ENCODE assay signal across 14 mouse cellular contexts in the genomic region with DNA sequence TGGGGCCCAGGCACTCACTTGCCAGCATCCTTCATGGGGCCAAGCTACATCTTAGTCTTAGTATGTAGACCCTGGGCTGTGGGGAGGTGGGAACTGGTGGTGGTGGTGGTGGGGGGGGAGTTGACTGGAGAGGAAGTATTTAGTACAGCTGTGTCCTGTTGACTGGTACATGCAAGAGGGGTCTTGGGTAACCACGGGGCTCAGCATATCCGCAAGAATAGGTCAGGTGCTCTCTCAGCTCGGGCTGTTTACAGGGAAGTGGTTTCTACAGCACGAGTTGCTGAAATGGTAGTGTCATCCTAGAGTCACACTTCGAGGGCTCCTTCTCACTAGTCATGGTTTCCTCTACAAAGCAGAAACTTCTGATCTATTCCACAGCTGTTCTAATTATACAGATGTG. TPM values are rescaled to one million over a fixed set of nuclear protein-coding genes. Genes with fewer than 3 reads are reported as not detected.
DNase-seq lines count a peak whose midpoint lies in the region; ATAC-seq lines count a peak whose summit lies in the region.
"Had no signal": no experiment of that assay in that cellular context is flagged by ENCODE, and none has a peak within 500 bp of the region (broad histone marks: within the 10 kb centered on the region; RNA-seq: fewer than 3 reads in every experiment).

No protein-coding gene starts in this region.

- 0% methylated on average over 5 of the region's 5 CpGs for WGBS in macrophage (ENCODE audit: missing documents)

- peak overlapping the region; percentile 97 for H3K27ac ChIP-seq in macrophage
- H3K27ac ChIP-seq: forebrain, embryonic 13.5 days; heart, adult 2 months had no signal

- DNase-seq in CD8-positive naive resting alpha-beta T cell, adult 2 months (ENCODE audit: low read depth in 2 of 2, low spot score in 2 of 2): peak; percentile 50 to 65
- peak; percentile 49 to 68 for DNase-seq in spleen, postnatal 4 days (ENCODE audit: low spot score in 2 of 2)
- DNase-seq in right cerebral cortex, postnatal 4 days: no peak
- DNase-seq in kidney, adult 11 months: no peak
- DNase-seq in layer of hippocampus, adult 18-20 months (ENCODE audit: low spot score in 2 of 2): no peak
- no peak for DNase-seq in urinary bladder, postnatal 4 days (ENCODE audit: low spot score in 2 of 2)
- DNase-seq: heart, adult 2 months had no signal

- H3K36me3 ChIP-seq in macrophage (ENCODE audit: inconsistent target): no peaks in the 10 kb centered on the region

- H3K4me3 ChIP-seq in macrophage (ENCODE audit: inconsistent target): no peak overlapping the region
- H3K4me3 ChIP-seq: forebrain, embryonic 13.5 days; heart, adult 2 months had no signal

- H3K79me2 ChIP-seq in macrophage (ENCODE audit: inconsistent target): no peaks in the 10 kb centered on the region

- peak; percentile 92 for ATAC-seq in granulocyte monocyte progenitor cell, adult 5-6 weeks (replicated peaks; ENCODE audit: poor library complexity, severe bottlenecking)
- ATAC-seq: forebrain, embryonic 13.5 days; hindbrain, embryonic 16.5 days had no signal

RNA-seq across cellular contexts. Expression of gene Rpl9-ps1, which starts 5.3 kb away (rescaled TPM):
- total RNA-seq in granulocyte monocyte progenitor cell, adult 5-6 weeks (2014; fragmentation: Nextera tagmentation): not detected in 2 replicates
- total RNA-seq in granulocyte monocyte progenitor cell, adult 5-6 weeks (2017): not detected in 2 replicates
- total RNA-seq in macrophage (2018; cell fraction: chromatin; rRNA removed): 1 to 10 TPM in 8 of 26 experiments, not detected in 18; 1.8 to 4.2 (median 2.2) TPM
- total RNA-seq in macrophage (2018; cell fraction: cytosol; rRNA removed): under 1 TPM in 3 of 26 experiments, not detected in 23; 0.29 to 0.41 (median 0.33) TPM
- total RNA-seq in macrophage (2018; cell fraction: nucleus; rRNA removed): 1 to 10 TPM in 13 of 26 experiments, not detected in 13; 1.2 to 5.7 (median 2.4) TPM
- polyA plus RNA-seq in macrophage (2018): not detected in 3 replicates
- not detected for total RNA-seq in layer of hippocampus, adult 18-20 months (2021)
- total RNA-seq: adrenal gland, postnatal 4 days; heart, adult 2 months had no signal
- polyA plus RNA-seq: forebrain, embryonic 13.5 days; heart, adult 2 months; hindbrain, embryonic 16.5 days; lung, embryonic 16.5 days; testis, adult 2 months had no signal

RNA-seq across cellular contexts. Expression of gene Ccl3, which starts 9.0 kb away (rescaled TPM):
- 5.5 and 6.5 TPM in 2 replicates for total RNA-seq in granulocyte monocyte progenitor cell, adult 5-6 weeks (2014; fragmentation: Nextera tagmentation)
- total RNA-seq in granulocyte monocyte progenitor cell, adult 5-6 weeks (2017): 78.6 and 86.4 TPM in 2 replicates
- total RNA-seq in macrophage (2018; cell fraction: chromatin; rRNA removed): 100 to 1,000 TPM in 21 of 26 experiments, 10 to 100 TPM in 5; 68.7 to 743 (median 252) TPM
- 1,000 to 10,000 TPM in 14 of 26 experiments, 100 to 1,000 TPM in 12; 325 to 6,363 (median 1,124) TPM for total RNA-seq in macrophage (2018; cell fraction: cytosol; rRNA removed)
- total RNA-seq in macrophage (2018; cell fraction: nucleus; rRNA removed): 1,000 to 10,000 TPM in 15 of 26 experiments, 100 to 1,000 TPM in 11; 331 to 4,588 (median 1,236) TPM
- polyA plus RNA-seq in macrophage (2018): 203 to 397 TPM (median 307 TPM) in 3 replicates
- not detected for total RNA-seq in layer of hippocampus, adult 18-20 months (2021)
- total RNA-seq: heart, adult 2 months had no signal
- polyA plus RNA-seq: testis, adult 2 months had no signal

RNA-seq across cellular contexts. Expression of gene Ccl4, which starts 22.2 kb away (rescaled TPM):
- total RNA-seq in granulocyte monocyte progenitor cell, adult 5-6 weeks (2014; fragmentation: Nextera tagmentation): 2.1 TPM in 1 of 2 replicates, not detected in the other
- total RNA-seq in granulocyte monocyte progenitor cell, adult 5-6 weeks (2017): 15.2 and 26.9 TPM in 2 replicates
- 1,000 to 10,000 TPM in 4 of 26 experiments, 100 to 1,000 TPM in 21, 10 to 100 TPM in 1; 90.2 to 1,268 (median 418) TPM for total RNA-seq in macrophage (2018; cell fraction: chromatin; rRNA removed)
- 1,000 to 10,000 TPM in 13 of 26 experiments, 100 to 1,000 TPM in 13; 245 to 6,609 (median 1,184) TPM for total RNA-seq in macrophage (2018; cell fraction: cytosol; rRNA removed)
- 1,000 to 10,000 TPM in 16 of 26 experiments, 100 to 1,000 TPM in 10; 156 to 4,947 (median 1,739) TPM for total RNA-seq in macrophage (2018; cell fraction: nucleus; rRNA removed)
- 101 to 412 TPM (median 201 TPM) in 3 replicates for polyA plus RNA-seq in macrophage (2018)
- total RNA-seq in layer of hippocampus, adult 18-20 months (2021): not detected
- total RNA-seq: heart, adult 2 months had no signal
- polyA plus RNA-seq: lung, embryonic 16.5 days; testis, adult 2 months had no signal

RNA-seq across cellular contexts. Expression of gene Ccl6, which starts 47.3 kb away (rescaled TPM):
- total RNA-seq in granulocyte monocyte progenitor cell, adult 5-6 weeks (2014; fragmentation: Nextera tagmentation): 8.8 and 13.4 TPM in 2 replicates
- total RNA-seq in granulocyte monocyte progenitor cell, adult 5-6 weeks (2017): 16.9 and 19.6 TPM in 2 replicates
- 100 to 1,000 TPM in 5 of 26 experiments, 10 to 100 TPM in 21; 13.7 to 172 (median 40.9) TPM for total RNA-seq in macrophage (2018; cell fraction: chromatin; rRNA removed)
- 100 to 1,000 TPM; 122 to 667 (median 326) TPM for total RNA-seq in macrophage (2018; cell fraction: cytosol; rRNA removed)
- 100 to 1,000 TPM in 13 of 26 experiments, 10 to 100 TPM in 13; 47.6 to 271 (median 103) TPM for total RNA-seq in macrophage (2018; cell fraction: nucleus; rRNA removed)
- polyA plus RNA-seq in macrophage (2018): 508 to 1,107 TPM (median 907 TPM) in 3 replicates
- 1 to 10 TPM; 2.8 to 2.9 TPM for total RNA-seq in layer of hippocampus, adult 18-20 months (2021)

Comparison
In these comparisons a context has a peak if more than half of its experiments do, and no peak if none do; other contexts are left out.
1. DNase-seq: peak in CD8-positive naive resting alpha-beta T cell, adult 2 months (2 of 2) and spleen, postnatal 4 days (2 of 2); none in right cerebral cortex, postnatal 4 days (single experiment), kidney, adult 11 months (single experiment), layer of hippocampus, adult 18-20 months (0 of 2) and urinary bladder, postnatal 4 days (0 of 2).
2. RNA of gene Ccl3, which starts 9.0 kb away (total RNA-seq): 5.5 to 86.4 TPM in granulocyte monocyte progenitor cell, adult 5-6 weeks; not detected in layer of hippocampus, adult 18-20 months; every median in the first group is over 4 times any median in the second.